Mouse (Mus musculus) cerebellum, postnatal 4 days (tissue): Measurements from ENCODE around the gene Gltp.

Experiments
- DNase-seq, 2 experiments: peaks; one replicate each; pipeline ENCODE4 v3.0.0; 2022; ENCODE audit warnings: low spot score in 2 of 2, mixed read lengths in 1 of 2

Gene Gltp

GRCm38 (mm10) chr5:114702403-114703392 is 11.9 kb upstream of the Gltp start:
- peak in 1 of 2 experiments; percentile 44 for DNase-seq

GRCm38 (mm10) chr5:114699015-114699414 is 8.2 kb upstream of the Gltp start:
- DNase-seq = no peak

- peak; percentile 55 to 88 for DNase-seq
Observed at GRCm38 (mm10) chr5:114698044-114698746, 7.4 kb upstream of the Gltp start.

- DNase-seq = no peak
Observed at GRCm38 (mm10) chr5:114696939-114697338, 6.2 kb upstream of the Gltp start.

DNA sequence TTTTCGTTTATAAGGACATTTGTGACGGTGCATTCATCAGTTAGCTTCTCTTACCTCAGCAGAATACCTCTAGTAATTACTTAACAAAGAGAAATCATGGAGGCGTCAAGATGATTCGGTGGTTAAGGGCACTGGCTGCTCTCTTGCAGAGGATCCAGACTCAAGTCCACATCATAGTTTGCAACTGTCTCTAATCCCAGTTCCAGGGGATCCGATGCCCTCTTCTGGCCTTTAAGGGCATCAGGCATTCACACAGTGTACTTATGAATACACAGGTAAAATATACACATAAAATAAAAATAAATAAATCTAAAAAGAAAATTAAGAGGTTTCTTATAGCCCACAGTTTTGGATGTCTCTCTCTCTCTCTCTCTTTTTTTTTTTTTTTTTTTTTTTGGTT is 5.0 kb upstream of the Gltp start:
- DNase-seq = no peak

DNA sequence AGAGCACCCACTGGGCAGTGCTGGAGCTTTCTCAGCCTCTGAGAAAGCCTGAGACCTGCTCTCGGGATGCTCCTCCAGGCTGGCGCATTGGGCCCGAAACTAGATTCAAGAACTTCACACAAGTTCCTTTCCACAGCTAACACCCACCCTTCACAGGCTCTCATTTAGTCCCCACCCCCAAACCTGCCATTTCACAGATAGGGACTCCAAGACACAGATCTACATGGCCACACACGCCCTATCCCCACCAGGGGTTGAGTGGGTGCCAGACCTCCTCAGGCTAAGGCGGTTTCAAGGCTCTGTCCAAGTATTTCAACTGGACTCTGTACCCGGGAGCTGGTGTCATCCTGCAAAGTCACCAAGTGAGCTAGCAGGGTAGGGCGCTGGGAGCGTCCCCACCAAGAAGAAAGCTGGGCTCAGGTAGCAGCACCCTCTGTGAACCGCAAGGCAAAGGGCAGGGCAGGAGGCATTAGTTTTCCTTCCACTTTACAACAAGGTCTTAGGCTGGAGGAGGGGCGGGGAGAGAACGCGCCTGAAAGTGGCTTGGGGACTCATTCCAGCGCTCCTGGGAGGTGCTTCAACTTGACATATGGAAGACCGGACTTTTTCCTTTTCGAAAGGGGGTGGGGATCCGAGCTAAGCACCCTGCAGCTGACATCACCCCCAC is 951 bp downstream of the Gltp start:
- DNase-seq = no peak

DNA sequence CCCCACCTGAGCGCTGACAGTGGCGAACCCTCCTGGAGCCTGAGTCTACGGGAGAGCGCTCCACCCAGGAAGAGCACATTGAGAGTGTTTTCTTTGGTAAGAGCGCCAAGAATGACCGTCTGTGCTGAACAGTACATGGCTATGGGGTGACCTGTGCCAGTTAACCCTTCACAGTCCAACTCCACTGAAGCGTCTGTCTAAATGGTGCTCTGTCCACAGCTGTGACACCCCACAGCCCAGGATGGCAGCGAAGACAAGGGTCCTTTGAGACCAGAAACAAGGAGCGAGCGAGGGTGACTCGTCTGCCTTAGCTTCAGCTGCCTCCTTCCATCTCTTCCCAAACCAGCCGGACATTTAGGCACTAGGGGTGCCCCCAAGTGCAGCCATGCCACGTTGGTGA is 2.1 kb downstream of the Gltp start:
- no peak for DNase-seq

DNA sequence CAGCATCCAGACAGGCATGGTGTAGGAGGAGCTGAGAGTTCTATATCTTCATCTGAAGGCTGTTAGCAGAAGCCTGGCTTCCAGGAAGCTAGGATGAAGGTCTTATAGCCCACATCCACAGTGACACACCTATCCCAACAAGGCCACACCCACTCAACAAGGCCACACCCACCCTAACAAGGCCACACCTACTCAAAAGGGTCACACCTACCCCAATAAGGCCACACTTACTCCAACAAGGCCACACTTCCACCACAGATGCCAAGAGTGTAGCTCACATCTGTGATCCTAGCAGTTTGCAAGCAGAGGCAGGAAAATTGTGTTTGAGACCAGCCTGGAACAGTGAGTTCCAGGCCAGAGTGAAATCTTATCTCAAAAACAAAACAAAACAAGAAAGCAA is 2.9 kb downstream of the Gltp start:
- no peak for DNase-seq

DNA sequence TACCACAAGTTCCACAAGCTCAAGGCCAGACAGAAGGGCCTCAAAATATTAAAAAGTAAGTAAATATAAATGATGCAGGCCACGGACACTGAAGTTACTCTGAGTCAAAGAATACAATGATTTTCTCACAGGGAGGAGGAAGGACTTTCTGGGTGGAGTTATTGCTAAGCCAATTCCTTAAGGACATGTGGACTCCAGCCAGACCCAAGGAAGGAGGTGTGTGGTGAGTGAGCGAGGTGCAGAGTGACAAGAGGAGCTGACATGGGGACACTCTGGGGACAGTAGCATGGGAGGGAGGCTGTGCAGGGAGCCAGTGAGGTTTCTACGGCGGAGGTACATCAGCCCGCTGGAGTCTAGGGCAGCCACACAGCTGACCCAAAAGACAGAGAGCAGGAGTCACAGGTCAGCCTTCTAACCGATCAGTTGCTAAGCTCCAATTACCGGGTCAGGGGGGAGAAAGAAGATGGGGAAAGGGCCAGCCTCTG is 4.0 kb downstream of the Gltp start:
- no peak for DNase-seq

- no peak for DNase-seq
Observed at GRCm38 (mm10) chr5:114685986-114686385, 4.8 kb downstream of the Gltp start.

- DNase-seq = no peak
Observed at GRCm38 (mm10) chr5:114681717-114682116, 9.1 kb downstream of the Gltp start.

DNA sequence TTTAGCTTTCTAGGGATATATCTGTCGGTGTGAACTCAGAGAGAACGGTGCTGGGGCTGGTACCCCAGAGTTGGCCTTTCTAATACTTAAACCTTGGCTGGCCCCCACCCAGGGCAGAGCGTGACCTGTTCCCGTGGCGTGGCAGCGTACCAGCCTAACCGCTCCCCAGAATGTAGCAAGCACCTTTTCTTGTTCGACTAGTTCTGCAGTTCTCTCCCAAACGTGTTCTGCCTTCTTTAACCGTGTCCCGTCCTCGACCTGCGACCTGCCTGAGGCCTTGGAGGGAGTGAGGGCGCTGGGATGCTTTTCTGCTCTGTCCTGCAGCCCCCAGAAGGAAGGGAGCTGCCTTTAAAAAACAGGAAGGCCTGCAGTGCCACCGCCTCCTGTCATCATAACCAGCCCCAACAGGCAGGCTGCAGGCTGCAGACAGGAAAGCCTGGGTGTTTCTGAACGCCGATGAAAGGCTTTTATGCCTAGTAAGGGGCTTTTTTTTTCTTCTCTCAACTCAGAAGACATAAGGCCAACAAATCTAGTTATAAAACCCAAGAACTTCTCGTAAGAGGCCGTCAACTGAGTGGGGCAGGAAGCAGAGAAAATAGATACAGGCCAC is 10.0 kb downstream of the Gltp start:
- no peak for DNase-seq

DNA sequence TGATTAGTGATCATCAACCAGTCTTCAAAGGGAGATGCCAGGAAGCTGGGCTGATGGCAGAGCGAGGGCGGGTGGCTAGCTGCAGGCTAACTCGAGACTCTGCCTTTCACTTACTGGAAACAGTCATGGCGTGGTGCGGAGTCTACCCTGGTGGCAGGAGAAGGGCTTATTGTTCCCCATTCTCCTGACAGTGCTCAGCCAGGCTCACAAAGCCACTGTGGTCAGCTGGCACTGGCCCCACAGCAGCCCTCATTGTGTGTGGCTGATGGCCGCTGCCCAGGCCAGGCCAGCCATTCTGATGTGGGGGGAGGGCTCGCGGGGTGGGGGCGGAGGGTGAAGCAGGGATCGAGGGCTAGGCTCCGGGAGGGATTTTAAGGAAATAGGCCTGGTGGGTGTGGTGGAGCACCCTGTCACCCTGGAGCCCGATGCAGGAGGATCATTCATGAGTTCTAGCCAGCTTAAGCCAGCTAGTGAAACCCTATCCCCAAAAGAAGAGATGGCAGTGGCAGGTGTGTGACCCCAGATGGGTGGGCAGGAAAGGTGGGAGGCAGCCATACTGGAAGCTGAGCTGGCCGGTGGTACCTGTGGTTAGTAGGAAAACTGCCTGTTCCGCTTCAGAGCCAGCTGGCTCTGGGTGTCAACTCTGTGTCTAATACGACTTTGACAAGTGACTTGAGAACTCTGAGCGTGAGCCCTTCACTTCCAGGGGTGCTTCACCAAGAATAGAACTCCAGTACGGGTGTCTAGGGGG is 10.8 kb downstream of the Gltp start:
- no peak for DNase-seq

GRCm38 (mm10) chr5:114674594-114674993 is 16.2 kb downstream of the Gltp start:
- no peak for DNase-seq

DNA sequence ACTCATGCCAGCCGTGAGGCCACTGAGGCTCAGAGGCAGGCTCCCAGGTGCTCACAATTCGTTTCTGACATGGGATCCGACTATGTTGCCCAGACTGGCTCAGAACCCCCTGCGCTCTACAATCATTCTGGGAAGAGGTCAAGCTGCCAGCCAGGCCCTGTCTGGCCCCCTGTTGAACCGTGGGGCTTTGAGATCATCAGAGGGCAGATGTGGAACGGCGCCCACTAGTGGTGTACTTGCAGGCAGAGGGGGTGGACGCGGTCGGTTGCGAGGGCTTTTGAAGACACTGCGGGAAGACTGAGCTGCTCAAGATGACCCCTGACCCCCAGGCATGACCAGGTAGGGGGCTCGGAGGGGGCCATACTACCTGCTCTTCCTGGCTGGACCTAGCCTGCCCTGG is 17.7 kb downstream of the Gltp start:
- no peak for DNase-seq

DNA sequence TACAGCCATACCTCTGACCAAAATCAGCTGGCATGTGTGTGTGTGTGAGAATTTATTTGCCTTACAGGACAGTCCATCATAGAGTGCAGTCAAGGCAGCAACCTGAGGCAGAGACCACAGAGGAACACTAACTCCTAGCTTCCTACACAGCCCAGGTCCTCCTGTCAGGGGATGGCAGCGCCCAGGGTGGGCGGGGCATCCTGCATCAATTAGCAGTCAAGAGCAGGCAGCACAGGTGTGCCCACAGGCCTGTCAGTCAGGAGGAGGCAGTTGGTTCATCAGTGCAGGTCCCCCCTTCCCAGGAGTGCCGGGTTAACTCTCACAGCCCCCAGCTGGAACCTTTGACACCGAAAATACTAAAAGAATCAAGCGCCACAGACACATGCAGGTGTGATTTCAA is 21.8 kb downstream of the Gltp start:
- no peak for DNase-seq

DNA sequence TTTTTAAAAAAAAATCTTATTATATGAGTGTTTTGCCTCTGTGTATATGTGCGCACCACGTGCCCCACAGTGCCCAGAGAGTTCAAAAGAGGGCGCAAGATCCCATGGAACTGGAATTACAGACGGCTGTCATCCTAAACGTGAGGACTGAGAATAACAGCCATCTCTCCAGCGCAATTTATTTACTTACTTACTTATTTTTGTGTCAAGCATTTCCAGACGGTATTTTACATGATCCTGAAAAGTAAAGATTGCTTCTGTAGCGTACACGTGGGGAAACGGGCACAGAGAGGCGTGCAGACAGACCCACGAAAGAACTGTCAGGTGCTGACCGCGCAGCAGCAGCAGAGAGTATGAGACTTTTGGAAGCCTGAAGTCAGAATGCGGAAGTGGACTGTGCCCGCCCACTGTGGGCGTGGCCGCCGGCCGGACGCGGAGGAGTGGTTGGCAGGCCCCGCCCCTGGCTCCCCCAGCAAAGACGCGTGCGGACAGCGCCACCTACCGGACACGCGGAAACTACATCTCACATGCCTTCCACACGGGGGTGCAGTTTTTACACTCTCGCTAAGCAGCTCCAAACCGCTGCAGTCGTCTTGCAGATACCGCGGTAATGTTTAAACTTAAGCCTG is 23.4 kb downstream of the Gltp start:
- peak; percentile 100 for DNase-seq

DNA sequence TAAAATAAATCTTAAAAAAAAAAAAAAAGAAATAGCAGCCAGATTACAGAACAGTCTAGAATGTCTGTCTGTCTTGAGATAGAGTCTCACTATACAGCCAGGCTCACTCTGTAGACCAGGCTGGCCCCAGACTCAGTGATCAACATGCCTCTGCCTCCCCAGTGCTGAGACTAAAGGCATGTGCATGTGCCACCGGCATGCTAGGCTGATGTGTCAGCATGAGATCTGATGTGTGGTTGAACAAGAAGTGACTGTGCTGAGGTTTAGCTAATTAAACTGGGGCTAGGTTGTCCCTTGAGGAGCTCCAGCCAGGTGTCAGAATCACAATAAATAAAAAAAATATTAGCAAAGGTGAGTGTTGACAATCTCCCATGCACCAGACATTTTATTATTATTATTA is 24.1 kb downstream of the Gltp start:
- DNase-seq = no peak

DNA sequence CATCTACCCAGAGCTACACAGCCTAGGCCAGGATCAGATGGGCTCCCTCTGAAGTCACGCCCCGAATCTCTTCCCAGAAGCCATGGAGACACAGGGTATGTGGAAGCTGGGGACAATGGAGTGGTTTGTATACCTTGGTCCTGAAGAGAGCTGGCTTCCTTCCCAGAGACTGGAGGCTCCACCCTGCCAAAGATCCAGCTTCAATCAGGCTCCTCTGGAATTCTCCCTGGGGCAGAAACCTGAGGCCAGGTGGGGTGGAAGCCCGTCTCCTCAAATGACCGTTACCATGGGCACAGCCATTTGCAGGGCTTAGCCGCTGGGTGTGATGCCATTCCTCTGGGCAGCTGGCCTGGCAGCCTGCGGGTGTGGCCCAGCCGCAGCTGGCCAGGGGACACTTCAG is 26.0 kb downstream of the Gltp start:
- DNase-seq = no peak

DNA sequence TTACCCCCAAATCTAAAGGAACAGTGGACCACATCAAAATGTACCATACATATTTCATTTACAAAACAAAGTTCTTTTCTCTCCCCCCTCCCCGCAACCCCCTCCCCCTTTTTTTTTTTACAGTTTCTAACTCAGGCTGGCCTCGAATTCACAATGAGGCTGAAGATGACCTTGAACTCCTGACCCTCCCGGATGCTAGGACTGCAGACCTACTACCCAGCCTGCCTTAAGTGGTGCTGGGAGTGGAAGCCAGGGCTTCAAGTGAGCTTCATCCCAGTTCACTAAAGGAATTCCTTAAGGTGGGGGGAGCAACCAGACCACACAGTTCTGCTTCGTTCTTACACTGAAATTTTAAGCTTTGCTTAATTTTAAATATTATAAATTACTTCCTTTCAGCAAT is 26.6 kb downstream of the Gltp start:
- DNase-seq = no peak

DNA sequence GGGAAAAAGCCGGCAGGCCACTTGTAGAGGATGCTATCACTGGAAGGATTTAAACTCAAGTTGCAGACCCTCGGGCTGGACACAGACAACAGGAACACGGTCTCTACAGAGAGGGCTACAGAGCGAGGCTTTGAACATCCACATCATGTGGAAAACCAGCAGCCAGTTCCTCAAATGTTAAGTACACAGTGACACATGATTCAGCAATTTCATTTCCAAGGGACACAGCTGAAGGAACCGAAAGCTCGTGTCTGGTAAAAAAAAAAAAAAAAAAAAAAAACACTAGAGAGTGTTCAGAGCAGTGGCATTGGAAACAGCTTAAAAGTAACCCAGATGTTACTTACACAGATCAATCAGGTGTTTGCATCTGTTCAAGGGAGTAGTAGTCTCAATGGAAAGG is 29.8 kb downstream of the Gltp start:
- no peak for DNase-seq
